Mouse (Mus musculus) heart, adult 9 months (tissue): ENCODE measurements around the gene Fhit.
"Not testable (repeated sequence)": the region's sequence is repeated elsewhere in the genome, so short reads cannot be mapped to it uniquely, and the experiment has no call there.

ENCODE experiments used
- DNase-seq, 2 experiments: peaks; one replicate each; pipeline ENCODE4 v3.0.0; 2022; ENCODE audit warnings: low spot score in 2 of 2

Gene Fhit

GRCm38 (mm10) chr14:10917893-10918803 is 243.7 kb downstream of the Fhit start:
- DNase-seq = no peak

DNA sequence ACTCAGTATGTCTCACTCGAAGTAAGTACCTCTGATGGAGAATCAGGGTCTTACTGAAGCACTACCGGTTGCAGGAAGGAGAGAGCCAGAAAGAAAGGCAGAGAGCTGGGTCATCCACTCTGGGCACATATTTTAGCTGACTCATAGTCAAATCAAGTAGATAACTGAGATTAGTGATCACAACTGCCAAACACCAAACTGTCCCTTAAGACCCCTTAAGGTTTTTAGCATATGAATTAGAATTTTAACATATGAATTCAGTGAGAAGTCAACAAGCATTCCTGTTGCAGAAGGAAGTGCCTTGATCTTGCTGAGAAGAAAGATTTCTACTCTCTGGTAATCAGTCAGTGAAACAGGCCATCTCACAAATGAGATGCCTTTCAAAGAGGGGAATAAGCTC is 253.8 kb downstream of the Fhit start:
- DNase-seq = no peak

- no peak for DNase-seq
Measured at GRCm38 (mm10) chr14:10882759-10883158, 279.1 kb downstream of the Fhit start.

DNA sequence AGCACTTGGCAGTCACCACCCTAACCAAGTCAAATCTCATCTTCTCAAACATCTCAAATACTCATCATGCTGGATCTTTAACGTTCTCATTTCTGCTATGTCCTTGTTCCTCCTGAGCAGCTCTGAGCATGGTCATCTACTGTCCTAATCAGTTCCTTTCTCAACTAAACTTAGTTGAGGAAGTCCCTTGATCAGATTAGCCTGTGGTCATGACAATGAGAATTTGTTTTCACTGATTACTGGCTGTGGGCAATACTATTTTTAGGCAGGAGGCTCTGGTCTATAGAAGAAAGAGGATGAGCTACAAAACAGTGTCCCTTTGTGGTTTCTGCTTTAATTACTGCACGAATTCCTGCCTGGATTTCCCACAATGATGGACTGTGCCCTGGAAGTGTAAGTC is 281.1 kb downstream of the Fhit start:
- DNase-seq = no peak

GRCm38 (mm10) chr14:10874595-10875372 is 287.1 kb downstream of the Fhit start:
- no peak for DNase-seq

DNA sequence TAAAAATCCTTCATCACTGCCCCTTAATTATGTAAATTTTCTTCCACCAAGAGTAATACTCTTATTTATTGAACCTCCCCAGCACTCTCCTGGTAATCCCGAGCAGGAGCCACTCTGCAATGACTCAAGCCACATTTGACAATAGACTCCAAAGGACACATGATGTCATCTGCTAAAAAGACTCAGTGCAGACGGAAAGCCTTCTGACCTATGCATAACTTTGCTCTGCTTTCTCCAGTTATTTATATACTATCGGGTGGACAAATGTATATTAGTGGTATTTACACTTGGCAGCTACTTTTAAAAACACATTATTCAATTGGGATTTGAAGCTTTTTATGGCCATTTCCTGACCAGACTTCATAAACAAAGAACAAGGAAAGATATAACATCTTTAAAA is 304.2 kb downstream of the Fhit start:
- DNase-seq = no peak

DNA sequence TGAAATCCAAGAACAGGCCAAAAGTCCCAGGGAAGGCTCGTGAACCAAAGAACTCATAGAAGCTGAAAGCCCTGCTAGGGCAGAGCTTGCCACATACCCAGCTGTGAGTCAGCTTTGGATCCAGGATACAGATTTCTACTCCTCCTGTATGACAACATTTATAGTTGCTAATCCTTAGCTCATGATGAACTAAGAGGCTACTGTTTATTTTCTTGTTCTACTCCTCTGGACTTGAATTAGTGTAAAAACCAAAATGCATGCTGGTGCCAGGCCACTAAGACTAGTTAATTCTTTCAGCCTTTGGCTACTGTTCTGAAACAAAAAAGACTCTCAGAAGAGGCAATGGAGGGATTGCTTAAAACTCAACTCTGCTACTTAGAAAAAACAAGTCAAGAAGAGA is 309.9 kb downstream of the Fhit start:
- no peak for DNase-seq

- no peak for DNase-seq
Measured at GRCm38 (mm10) chr14:10836001-10836400, 325.8 kb downstream of the Fhit start.

DNA sequence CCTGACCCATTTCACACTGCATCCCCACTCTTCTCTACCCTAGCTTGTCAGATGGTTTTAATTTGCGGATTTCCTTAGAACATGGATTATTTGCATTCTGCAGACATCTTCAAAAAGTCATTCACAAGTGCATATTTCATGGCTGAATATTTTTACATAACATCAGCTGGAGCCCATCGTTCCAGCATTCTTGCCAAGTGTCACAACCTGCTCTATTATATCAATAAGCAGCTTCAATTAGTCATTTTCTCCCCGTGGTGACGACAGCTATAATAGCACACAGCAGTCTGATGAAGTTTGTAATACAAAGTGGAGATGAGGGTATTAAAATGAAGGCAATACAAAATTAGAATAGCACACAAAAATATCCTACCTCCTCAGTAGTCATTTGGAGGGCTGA is 337.0 kb downstream of the Fhit start:
- DNase-seq = no peak

GRCm38 (mm10) chr14:10813551-10813950 is 348.3 kb downstream of the Fhit start:
- no peak for DNase-seq

DNA sequence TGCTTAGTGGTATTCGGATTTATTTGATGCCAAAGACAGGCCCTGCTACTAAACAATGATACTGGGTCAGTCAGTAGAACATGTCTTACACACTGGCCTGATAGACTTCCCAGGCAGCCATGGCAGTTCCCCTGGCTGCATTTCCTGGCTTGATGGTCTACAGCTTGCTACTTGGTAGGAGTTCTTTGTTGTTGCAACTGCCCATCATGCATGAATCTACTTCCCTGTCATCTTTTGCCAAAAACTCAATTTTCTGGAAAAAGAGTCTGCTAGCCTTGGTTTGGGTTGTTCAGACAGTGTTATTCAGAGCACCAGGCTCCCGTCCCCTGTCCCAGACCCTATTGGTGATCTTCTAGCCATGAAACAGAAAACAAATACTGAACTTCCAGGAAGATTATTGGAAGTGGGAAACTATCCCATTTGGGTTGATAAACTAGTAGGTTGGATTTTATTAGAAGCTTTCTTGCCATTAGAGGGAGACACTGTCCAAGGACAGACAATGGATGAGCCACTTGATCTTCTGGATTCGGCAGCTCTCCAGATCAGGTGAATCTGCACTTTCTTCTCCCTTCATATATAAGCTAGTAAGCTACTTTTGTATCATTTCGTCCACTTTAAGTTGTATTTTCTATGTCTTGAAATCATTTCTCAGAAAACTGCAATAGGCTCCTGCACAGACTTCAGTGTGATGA is 363.2 kb downstream of the Fhit start:
- DNase-seq = no peak

DNA sequence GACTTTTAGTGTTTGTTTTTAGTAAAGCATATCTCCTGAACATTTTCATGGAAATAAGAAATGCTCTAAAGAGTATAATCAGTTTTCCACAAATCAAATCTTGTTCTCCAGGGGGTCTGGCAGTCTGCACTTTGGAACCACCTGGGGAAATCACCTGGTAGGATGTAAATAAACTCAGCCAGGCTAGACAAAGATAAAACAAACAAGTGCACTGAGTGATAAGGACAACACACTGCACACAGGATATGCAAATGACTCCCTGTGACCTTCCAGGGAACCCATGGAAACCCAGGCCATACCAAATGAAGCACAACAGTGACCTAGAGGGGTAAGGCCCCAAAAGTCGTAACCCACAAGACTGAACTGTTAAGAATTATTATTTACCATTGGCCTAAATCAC is 364.2 kb downstream of the Fhit start:
- DNase-seq = no peak

DNA sequence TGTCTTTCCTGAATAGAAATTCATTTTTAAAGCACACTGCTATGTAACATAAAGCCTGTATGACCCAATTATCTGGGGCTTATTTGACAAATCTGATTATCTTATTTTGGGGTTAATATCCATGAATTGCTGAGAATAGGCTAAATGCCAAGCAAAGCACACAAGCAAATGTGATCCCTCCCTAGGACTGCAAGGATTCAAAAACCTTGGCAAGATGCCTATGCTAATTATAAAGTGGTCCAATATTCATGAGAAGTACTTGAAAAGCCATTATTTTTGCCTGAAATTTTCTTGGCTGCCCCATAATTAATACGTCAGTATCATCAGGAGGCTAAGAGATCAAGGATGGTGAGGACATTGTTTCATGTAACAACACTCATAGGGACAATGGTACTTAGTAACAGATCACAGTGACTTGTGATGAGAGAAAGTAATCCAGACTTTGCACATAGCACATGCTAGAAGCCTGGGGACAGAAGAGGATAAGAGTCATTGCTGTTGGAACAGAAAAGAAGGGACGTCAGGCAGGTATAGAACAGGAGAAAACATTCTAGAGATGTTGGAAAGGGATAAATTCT is 366.2 kb downstream of the Fhit start:
- DNase-seq = no peak

GRCm38 (mm10) chr14:10783929-10784328 is 377.9 kb downstream of the Fhit start:
- no peak for DNase-seq

GRCm38 (mm10) chr14:10778721-10779120 is 383.1 kb downstream of the Fhit start:
- DNase-seq = no peak

- not testable (repeated sequence) for DNase-seq
Measured at GRCm38 (mm10) chr14:10754883-10755282, 407.0 kb downstream of the Fhit start.

DNA sequence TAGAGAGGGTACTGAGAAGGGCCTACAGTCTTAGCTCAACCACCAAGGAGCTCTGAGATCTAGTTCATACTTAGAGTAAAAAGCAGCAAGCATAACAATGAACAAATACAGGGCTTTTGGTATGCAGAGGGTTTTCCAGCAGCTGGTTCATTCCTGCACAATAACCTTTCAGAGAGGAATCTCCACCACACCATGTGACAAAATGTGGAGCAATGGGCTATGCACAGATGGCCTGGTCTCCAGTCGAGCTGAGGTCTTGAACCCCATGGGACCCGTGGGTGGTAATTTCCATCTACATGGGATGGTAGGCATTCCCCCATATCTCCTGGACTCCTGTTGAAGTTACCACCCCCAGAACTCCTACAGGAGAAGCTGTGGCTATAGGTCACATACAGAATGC is 423.8 kb downstream of the Fhit start:
- DNase-seq = no peak

DNA sequence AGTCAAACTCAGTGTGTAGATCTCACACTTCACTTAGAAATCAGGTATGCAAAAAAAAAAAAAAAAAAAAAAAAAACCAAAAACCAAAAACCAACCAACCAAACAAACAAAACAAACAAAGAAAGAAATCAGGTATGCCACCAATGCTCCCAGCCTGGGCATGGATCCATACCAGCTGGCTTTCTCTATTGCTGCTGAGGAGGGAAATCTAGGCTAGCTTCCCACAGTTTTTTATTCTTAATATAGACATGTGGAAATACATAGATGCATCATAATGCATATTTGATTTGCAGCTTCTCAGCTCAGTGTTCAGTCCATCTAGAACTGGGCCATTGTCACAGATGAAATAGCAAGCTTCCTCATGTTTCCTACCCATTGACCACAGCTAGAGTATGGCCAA is 439.3 kb downstream of the Fhit start:
- no peak for DNase-seq

- DNase-seq = no peak
Measured at GRCm38 (mm10) chr14:10712916-10713315, 448.9 kb downstream of the Fhit start.

- no peak for DNase-seq
Measured at GRCm38 (mm10) chr14:10712522-10712881, 449.3 kb downstream of the Fhit start.

DNA sequence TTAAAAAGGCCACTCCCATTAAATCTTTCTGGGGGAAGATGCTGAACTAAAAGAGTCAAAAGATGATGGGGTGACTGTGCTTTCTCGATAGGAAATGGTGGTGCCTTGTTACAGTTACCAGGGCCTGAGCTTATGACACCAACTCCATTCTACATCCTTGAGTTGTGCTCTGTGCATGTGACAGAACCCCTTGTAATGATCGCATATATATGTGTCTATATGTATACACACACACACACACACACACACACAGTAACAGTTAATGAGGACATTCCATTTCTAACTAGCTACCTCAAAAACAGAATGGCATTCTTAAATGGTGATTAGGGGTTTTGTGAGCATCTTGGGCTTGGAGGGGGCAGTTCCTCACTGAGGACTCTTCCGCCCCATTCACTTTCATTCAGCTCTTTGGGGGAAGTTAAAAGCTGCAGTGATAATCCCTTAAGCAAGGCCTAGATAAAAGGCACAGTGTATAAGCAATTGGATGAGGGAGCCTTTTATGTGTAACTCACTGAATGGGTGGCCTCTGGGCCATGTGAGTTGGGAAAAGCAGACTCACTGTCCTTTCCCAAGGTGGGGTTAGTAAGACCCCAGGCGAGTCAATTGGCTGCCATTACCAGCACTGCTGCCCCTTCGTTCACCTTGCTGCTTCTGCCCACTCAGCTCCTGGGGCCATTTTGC is 449.9 kb downstream of the Fhit start:
- DNase-seq = no peak
